Mouse (Mus musculus): Measurements from ENCODE around the gene Wdr66.

GRCm38 (mm10) chr5:123276636-123277341, 24.9 kb downstream of the Wdr66 start:
- TF ChIP-seq CTCF (IDR thresholded peaks at IDR 0.05; ENCODE audit: borderline replicate concordance, insufficient read depth, low read depth, low read length) (no peak), POLR2A (IDR thresholded peaks at IDR 0.05; ENCODE audit: borderline replicate concordance, insufficient read depth, low read length) (no peak)
